Mouse (Mus musculus) thymus, postnatal 36 days (tissue): Measurements from ENCODE around the gene Camkmt.

ENCODE experiments used
- DNase-seq, 2 experiments: peaks; one replicate each; pipeline ENCODE4 v3.0.0; 2022; ENCODE audit warnings: mixed read lengths in 2 of 2

Camkmt gene

GRCm38 (mm10) chr17:85469776-85470175 lies 379.4 kb downstream of the Camkmt start:
- no peak for DNase-seq

GRCm38 (mm10) chr17:85472687-85473202 lies 382.4 kb downstream of the Camkmt start:
- no peak for DNase-seq

- DNase-seq: no peak
These were observed 382.9 kb downstream of the Camkmt start for GRCm38 (mm10) chr17:85473217-85473616.

- DNase-seq: no peak
These were observed 383.5 kb downstream of the Camkmt start for GRCm38 (mm10) chr17:85473881-85474280.

DNA sequence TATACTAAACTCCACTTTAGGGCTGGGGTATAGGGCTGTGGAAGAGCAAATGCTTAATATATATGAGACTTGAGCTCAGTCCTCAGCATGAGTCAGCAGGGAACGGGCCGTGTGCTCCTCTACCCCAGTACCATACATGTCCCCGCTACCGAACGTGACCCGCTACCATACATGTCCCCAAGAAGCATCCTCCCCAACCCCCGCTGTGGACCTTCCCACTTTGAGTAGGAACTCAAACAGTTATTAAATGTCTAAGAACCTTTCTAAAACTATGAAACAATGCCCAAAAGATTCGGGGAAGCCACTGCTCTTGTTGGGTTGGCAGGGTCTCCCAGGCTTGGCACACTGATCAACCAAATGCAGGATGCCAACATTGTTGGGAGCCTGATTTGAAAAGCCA lies 390.9 kb downstream of the Camkmt start:
- no peak for DNase-seq

- DNase-seq: no peak
These were observed 392.7 kb downstream of the Camkmt start for GRCm38 (mm10) chr17:85483086-85483485.

GRCm38 (mm10) chr17:85484015-85484414 lies 393.7 kb downstream of the Camkmt start:
- no peak for DNase-seq

- DNase-seq: no peak
These were observed 394.2 kb downstream of the Camkmt start for GRCm38 (mm10) chr17:85484526-85484925.

- DNase-seq: no peak
These were observed 395.0 kb downstream of the Camkmt start for GRCm38 (mm10) chr17:85485065-85485945.

GRCm38 (mm10) chr17:85485946-85486533 lies 395.7 kb downstream of the Camkmt start:
- no peak for DNase-seq

GRCm38 (mm10) chr17:85486585-85487480 lies 396.5 kb downstream of the Camkmt start:
- no peak for DNase-seq

GRCm38 (mm10) chr17:85487531-85487930 lies 397.2 kb downstream of the Camkmt start:
- DNase-seq: no peak

DNA sequence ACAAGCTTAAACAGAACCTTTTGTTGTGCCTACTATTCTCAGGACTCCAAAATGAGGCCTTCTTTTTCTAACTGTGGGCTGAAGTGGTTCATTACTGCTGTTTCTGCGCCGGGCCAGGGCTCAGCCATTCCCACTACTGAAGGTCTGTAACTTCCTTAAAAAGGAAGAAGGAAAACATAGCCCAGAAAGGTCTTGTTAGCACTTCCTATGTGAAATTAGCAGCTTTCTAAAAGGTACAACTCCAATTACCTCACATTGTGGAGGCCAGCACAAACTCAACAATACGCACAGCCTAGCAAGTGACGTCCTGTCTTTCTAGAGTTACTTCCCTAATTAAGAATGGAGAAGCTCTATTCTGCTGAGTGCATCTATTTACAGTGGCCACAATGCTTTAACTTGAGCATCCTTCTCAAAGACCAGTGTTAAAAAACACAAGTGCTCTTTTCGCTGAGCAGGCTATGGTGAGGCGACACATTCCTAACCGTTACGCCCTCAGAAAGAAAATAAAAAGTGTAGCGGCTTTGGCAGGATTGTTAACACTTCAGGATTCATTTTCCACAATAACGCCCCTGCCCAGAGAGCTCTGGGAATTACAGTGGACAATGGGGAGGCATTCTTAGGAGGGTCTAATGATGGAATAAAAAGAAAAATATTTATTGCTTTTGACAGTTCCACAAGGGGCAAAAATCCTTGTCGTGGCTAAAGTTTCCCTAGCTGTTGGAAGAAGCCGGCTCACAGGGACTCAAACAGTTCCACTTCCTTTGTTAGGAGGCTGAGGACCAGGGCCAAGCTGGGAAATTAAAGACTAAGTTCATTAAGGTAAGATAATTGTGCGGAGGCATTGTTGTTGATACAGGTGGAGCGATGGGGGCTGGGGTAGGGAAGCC lies 398.5 kb downstream of the Camkmt start:
- DNase-seq: no peak

DNA sequence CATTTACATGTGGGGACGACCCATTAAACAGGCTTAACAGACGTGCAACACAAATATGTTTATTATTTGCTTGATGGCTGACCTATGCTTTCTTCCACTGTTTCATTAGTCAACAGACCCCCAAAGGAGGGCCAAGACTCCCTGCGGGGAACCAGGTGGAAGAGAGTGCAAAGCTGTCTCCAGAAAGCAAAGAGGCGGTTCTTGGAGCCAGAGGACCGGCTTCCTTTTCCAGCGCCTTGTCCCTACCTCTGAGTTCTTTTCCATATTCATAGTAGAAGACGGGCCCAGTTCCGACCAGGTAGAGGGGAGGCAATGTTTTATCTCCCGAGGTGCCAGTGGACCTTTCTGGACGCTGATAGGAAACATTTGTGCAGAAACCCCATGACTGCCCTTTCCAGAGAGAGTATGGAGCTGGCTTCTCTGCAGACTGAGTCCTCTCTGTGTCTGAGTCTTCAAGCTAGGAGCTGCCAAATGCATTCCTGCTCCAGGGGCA lies 399.2 kb downstream of the Camkmt start:
- DNase-seq: no peak

DNA sequence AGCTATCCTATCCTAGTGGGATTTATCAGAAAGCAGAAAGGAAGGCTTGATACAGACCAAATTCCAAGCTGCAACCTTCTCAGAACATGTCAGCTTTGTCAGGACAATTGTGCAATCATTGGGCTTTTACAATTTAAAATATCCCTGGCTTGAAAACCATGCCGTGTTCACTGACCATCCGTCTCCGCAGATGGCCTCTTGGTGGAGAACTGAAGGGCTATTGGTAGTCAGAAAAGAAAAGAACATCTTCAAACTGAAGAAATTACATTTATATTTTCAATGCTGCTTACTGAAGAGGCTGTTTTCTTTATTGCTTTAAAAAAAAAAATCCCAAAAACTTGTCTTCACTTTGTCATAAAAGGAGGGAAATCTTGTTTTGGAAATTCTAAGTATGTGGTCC lies 401.1 kb downstream of the Camkmt start:
- DNase-seq: no peak

- no peak for DNase-seq
These were observed 403.2 kb downstream of the Camkmt start for GRCm38 (mm10) chr17:85493521-85493920.

DNA sequence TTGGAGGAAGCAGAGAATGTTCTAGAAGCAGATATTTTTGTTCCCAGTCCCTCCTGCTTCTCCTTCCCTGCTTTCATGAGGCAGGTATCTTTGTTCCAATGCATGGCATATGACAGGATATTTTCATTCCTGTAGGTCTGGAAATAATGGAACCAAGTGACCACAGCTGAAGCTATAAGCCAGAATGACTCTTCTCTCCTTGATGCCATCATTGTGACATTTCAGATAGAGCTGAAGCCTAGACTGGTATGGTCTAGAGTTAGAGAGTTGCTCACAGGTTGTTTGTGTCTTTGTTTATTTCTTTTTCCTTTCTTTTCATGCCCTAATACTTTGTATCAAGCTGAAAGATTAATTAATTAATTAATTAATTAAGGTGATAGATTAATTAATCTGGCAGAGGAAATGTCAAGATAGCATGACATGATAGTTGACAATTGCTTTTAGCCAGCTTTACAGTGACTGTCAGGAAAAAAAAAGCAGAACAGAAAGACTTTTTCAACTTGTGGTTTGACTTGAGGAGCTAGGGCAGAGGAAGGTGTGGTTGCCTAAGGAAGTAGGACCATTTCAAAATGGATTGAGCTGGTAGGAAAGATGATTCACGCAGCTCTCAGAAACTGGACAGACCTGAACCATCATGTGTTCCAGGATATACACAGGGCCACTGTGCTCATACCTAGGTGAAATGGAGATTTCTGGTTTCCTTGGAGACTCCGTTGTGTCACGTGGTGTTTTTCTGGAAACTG lies 404.8 kb downstream of the Camkmt start:
- DNase-seq: no peak

DNA sequence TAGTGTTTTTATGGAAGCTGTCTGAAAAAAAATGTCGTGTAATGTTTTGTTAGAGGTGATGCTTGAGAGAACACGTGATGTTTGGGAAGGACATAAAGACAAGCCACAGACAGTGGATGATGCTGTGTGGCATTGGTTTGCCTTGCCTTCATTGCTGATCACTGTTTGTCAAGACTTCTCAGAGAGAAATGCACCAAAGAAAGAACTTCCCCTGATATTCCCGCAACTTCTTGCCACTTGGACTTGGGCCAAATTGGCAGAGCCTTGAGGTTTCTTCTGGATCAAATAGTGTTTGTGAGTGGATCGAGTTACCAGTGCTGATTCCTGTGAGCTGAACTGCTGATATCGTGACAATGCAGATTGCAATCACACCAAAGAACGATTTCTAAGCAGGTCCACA lies 405.5 kb downstream of the Camkmt start:
- no peak for DNase-seq

GRCm38 (mm10) chr17:85504888-85505287 lies 414.5 kb downstream of the Camkmt start:
- DNase-seq: no peak

GRCm38 (mm10) chr17:85506206-85507088 lies 416.1 kb downstream of the Camkmt start:
- DNase-seq: no peak
